Mouse (Mus musculus) embryo, embryonic 9.5 days (tissue): ENCODE data around the gene Cltc.
"Not testable (repeated sequence)": the region's sequence is repeated elsewhere in the genome, so short reads cannot be mapped to it uniquely, and the experiment has no call there.

Source experiments
- DNase-seq: peaks from one replicate; pipeline ENCODE4 v3.0.0-alpha.2; 2017; ENCODE audit errors: extremely low spot score

Cltc gene

GRCm38 (mm10) chr11:86757480-86758371, at the start of gene Cltc:
Cltc (minus strand) TSS chr11:86757565.
- peak; percentile 96 for DNase-seq

- peak; percentile 67 for DNase-seq
These were observed 49.7 kb upstream of the Cltc start for GRCm38 (mm10) chr11:86807001-86807477.

GRCm38 (mm10) chr11:86794161-86794560, 36.8 kb upstream of the Cltc start:
- no peak for DNase-seq

- DNase-seq, result not testable (repeated sequence)
These were observed 30.1 kb upstream of the Cltc start for GRCm38 (mm10) chr11:86787436-86787835.

- DNase-seq, result no peak
These were observed 28.4 kb upstream of the Cltc start for GRCm38 (mm10) chr11:86785767-86786166.

- no peak for DNase-seq
These were observed 12.5 kb upstream of the Cltc start for GRCm38 (mm10) chr11:86769884-86770283.

- DNase-seq, result no peak
These were observed 7.1 kb upstream of the Cltc start for GRCm38 (mm10) chr11:86764501-86764900.

- DNase-seq, result not testable (repeated sequence)
These were observed 5.8 kb upstream of the Cltc start for GRCm38 (mm10) chr11:86763127-86763526.

GRCm38 (mm10) chr11:86760357-86760756, 3.0 kb upstream of the Cltc start:
- DNase-seq, result no peak

- no peak for DNase-seq
These were observed 2.5 kb upstream of the Cltc start for GRCm38 (mm10) chr11:86759886-86760285.

GRCm38 (mm10) chr11:86759226-86759625, 1.9 kb upstream of the Cltc start:
- no peak for DNase-seq

- no peak for DNase-seq
These were observed 1.2 kb upstream of the Cltc start for GRCm38 (mm10) chr11:86758559-86758958.

GRCm38 (mm10) chr11:86757142-86757479, 254 bp downstream of the Cltc start:
- no peak for DNase-seq

- DNase-seq, result no peak
These were observed 916 bp downstream of the Cltc start for GRCm38 (mm10) chr11:86756156-86757141.

- no peak for DNase-seq
These were observed 5.0 kb downstream of the Cltc start for GRCm38 (mm10) chr11:86752404-86752803.

- no peak for DNase-seq
These were observed 6.4 kb downstream of the Cltc start for GRCm38 (mm10) chr11:86751010-86751409.

GRCm38 (mm10) chr11:86749776-86750423, 7.5 kb downstream of the Cltc start:
- no peak for DNase-seq

GRCm38 (mm10) chr11:86745634-86746404, 11.5 kb downstream of the Cltc start:
- no peak for DNase-seq

- no peak for DNase-seq
These were observed 14.8 kb downstream of the Cltc start for GRCm38 (mm10) chr11:86742605-86743004.

- no peak for DNase-seq
These were observed 15.9 kb downstream of the Cltc start for GRCm38 (mm10) chr11:86741505-86741904.

GRCm38 (mm10) chr11:86739470-86739869, 17.9 kb downstream of the Cltc start:
- DNase-seq, result no peak
